Mouse (Mus musculus): Measurements from ENCODE around the gene Pvr.
A peak's percentile ranks its signal among the peaks of the same experiment; 100 is the strongest.

Gene Pvr

GRCm38 (mm10) chr7:19920506-19921261 lies at the start of gene Pvr:
TSS of gene Pvr (minus strand) at chr7:19921160.
- peak; percentile 83 to 86 for DNase-seq

GRCm38 (mm10) chr7:19970196-19970595 lies 49.2 kb upstream of the Pvr start:
- DNase-seq, result no peak

DNA sequence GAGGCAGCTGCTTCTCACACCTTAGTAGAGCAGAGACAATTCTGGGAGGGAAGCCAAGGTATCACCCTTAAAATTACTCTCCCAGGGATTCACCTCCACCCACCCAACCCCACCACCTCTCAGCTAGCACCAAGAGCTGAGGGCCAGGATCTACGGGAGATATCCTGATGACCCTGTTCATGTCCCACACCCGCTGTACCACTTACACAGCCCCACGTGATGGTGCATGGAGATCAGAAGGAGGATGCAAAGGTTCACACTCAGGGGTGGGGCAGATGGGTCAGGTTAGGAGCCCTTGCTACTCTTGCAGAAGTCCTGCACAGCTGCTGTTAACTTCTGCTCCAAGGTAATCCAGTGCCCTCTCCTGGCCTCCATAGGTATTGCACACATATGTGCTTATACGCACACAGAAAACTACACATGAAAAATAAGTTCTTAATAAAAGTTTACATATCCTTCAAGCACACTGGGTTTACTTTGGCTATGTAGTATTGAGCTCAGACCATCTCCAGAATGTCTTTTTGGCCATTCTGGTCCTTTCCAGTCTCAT lies 48.7 kb upstream of the Pvr start:
- DNase-seq, result no peak

DNA sequence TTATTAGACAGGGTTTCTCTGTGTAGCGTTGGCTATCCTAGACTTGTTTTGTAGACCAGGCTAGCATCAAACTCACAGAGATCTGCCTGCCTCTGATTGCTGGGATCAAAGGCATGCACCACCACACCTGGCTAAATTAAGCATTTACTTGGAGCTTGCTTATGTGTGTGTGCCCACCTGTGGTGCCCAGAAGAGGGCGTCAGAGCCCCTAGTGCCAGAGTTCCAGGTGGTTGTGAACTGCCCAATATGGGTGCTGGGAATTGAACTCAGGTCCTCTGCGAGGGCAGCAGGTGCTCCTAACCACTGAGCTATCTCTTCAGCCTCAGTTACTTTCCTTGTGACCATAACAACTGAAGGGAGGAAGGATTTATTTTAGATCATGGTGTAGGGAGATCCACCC lies 48.1 kb upstream of the Pvr start:
- DNase-seq, result no peak

DNA sequence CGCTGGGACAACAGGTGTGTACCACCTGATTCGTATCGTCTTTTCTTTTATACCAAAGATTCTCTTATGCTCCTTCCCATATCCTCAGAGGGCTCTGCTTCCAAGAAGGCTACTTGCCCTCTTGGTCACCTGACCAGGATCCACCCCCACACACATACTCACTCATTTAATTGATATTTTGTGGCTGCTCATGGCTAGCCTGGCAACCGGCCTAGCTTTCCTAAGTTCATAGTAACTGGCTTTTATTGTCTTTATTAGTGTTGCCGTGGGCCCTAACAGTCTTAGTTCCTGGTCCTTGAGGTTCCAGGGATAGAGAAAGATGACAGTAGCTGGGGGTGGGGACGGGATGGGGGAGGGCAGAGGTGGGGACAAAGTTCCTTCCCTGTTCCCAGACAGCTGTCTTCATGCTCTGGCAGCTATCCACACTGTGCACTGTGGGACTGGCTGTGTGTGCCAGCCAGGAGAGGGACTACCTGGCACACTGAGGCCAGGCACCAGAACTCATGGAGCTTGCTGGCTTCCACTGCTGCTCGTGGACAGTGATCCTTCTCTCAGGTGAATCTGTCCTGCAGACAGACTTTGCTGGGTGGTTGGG lies 44.1 kb upstream of the Pvr start, which contains the start of gene Ceacam20:
Gene Ceacam20, plus strand, starts transcription at position 428 of the 595 bp plus-strand sequence.
- DNase-seq, result peak; percentile 36 to 47

DNA sequence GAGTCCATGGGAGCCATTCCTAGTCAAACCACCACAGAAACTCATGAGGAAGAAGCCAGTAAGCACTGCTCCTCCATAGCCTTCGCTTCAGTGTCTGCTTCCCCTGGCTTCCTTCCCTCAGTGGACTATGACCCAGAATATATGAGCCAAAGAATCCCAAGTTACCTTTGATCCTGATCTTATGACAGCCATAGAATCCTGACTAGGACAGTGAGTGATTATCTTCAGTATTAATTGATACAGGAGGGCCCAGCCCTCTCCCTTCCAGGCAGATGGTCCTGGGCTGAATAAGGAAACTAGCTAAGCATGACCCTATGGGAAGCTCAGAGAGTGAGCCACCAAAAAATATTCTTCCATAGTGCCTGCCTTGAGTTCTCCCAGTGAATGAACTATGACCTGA lies 41.5 kb upstream of the Pvr start:
- no peak for DNase-seq

GRCm38 (mm10) chr7:19956341-19956781 lies 35.4 kb upstream of the Pvr start:
- peak; percentile 82 to 95 for DNase-seq

DNA sequence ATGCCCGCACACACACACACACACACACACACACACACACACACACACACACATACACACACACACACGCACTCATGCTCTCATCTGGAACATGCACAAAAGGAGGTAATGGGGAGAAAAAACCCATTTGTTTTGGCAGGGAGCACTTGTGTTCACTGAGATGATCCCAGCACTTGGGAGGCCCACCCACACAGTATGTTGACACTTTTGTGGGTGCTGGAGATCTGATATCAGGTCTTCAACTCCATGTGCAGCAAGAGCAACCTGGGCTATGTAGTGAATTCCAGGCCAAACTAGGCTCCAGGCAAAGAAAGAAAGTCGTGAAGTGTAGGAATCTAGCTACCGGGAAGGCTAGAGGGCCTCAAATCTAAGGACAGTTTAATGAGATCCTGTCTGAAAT lies 34.9 kb upstream of the Pvr start:
- DNase-seq, result no peak

DNA sequence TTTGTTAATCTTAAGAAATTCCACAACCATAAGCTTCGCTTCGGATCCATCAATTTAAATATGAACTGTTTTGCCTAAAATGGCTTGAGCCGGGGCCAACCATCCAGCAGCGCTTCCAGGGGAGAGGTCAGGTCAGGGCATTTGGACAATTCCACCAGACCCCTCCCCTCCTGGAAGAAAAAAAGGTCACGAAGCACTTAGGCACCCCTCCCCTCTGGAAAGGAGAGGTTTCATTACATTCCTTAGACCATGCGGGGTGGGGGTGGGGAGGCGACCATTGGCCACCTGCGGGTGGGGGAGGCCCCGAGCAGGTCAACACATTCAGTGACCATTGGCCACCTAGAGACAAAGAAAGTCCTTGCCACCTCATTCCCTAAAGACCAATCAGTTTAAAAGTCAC lies 32.1 kb upstream of the Pvr start:
- DNase-seq, result no peak

DNA sequence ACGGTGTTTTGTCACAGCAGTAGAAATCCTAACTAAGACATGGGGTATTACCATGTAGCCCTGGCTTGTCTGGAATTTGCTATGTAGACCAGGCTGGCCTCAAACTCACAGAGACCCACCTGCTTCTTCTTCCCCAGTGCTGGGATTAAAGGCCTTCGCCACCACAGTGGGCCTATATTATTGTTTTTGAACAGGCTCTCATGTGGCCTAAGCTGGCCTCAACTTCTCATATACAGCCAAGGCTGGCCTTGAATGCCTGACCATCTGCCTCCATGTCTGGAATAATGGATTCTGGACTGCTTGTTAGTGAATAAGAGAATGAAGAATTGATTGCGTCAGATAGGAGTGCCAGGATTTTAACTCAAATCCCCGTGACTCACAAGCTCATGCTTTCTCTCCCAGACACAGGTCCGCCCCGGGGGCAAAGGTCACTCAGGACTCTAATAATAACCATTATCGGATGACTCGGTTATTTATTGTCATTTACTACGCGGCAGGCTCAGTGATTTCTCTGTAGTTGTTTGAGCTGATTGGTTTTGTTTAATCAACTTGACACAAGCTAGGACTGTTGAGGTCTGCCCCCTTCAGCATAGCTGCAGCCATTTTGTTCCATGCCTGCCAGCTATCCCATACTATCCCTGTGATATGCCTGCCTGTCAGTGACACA lies 31.5 kb upstream of the Pvr start:
- peak; percentile 36 to 64 for DNase-seq

- DNase-seq, result no peak
These were observed 29.6 kb upstream of the Pvr start, which contains the start of gene Igsf23 for GRCm38 (mm10) chr7:19950589-19950988. TSS of gene Igsf23 (minus strand) at chr7:19950756.

DNA sequence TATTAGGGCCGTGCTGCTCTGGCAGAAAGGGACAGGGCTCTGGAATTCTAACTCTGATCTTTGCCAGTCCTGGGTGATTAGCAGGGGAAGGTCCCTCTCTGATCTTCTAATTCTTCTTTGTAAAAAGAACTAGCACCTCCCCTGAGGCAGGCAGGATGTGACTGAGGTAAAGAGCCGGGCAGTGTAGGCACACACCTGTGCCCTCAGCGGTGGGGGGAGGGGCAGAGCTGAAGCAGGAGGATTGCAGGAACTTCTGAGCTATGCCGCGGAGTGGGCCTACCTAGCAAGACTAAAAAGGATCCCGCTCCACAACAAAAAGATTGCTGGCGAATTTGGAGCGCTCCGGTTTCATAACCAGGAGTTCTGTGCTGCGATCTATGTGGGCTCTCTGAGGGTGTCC lies 29.0 kb upstream of the Pvr start:
- no peak for DNase-seq

- DNase-seq, result no peak
These were observed 28.0 kb upstream of the Pvr start for GRCm38 (mm10) chr7:19948956-19949355.

- no peak for DNase-seq
These were observed 25.0 kb upstream of the Pvr start for GRCm38 (mm10) chr7:19945821-19946515.

DNA sequence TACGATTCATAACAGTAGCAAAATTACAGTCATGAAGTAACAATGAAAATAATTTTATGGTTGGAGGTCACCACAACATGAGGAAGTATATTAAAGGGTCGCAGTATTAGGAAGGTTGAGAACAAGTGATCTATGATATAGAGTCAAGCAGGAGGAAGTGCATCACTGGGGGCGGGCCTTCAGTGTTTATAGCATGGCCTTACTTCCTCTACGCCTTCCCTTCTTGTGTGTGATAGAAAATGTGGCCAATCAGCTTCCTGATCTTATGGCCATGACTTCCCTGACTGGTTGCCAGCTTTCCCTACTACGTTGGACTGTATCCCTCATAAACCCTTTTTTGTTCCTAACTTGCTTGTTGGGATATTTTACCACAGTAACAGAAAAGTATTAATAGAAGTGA lies 24.2 kb upstream of the Pvr start:
- DNase-seq, result no peak

DNA sequence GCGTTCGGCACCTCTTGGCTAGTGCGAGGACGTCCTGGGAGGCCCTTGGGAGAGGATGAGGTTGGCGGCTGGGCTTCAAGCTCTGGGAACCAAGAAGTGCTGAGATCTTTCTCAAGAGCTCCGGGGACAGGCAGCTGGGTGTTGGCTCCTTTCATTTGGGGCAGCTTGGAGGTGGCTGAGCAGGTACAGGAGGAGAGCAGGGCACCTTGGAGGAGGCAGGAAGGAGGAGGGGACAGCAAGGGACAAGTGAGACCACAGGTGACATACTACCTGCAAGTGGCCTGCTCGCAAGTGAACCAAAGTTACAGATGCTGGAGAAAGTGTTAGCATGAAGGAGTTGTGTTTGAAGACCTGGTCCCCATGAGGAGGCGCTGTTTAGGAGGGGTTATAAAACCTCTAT lies 23.7 kb upstream of the Pvr start:
- DNase-seq, result no peak

- peak; percentile 37 to 39 for DNase-seq
These were observed 19.3 kb upstream of the Pvr start for GRCm38 (mm10) chr7:19940256-19940655.

DNA sequence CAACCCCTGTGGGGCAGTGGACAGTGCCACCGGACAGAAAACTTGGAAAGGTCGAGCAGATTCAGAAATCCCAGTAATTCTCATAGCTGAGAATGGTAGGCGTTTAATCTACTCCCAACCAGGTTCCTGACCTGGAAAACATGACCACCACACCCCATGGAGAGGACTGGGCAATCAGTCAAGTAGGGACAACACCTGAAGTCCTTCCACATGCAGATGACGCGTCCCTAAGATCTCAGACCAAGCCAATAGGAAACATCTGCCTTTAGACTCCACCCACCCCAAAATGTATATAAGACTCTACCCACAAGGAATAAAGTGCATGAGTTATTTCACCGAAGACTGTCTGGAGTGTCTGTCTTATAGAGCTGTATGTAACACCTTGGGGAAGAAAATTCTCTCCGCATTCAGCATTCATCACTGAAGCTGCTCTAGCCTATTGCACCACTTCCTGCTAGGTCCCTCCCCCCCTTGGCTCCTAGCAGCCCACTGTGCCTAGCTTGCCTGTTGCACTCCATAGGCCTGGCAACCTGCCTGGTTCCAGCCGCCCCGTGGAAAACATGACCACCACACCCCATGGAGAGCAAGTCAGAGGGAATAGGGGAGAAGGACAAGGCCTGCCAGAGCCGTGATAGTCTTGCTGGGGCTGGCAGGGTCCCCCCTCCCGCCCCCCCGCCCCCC lies 18.7 kb upstream of the Pvr start:
- DNase-seq, result peak; percentile 82 to 84

DNA sequence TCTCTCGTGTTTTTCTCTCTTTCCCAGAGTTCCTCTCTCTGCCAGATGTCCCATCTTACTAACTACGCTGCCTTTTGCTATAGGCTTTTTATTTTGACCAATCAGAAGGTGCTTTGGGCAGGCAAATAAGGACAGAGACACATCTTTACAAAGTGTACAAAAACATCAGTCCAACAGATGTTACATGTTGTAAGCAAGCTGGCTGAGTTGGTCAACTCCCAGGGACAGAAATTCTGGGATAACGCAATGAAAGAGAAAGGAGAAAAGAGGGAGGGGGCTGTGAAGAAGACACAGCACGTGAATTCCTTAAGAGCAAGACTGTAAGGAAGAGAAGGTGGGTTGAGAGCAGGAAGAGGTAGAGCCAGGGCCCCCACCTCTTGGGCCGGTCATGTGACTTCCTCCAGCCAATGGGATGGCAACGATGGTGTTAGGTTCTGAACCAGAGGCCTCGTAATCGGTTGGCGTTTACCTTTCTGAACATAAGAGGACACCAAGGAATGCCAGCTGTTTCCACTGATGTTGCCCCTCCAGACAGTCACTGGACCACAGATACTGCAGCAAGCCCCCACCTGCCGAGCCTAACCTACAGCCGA lies 16.4 kb upstream of the Pvr start:
- DNase-seq, result no peak

- peak in 1 of 2 experiments; percentile 52 for DNase-seq
These were observed 15.0 kb upstream of the Pvr start for GRCm38 (mm10) chr7:19935961-19936360.

- no peak for DNase-seq
These were observed 14.3 kb upstream of the Pvr start for GRCm38 (mm10) chr7:19935171-19935751.
